Mouse (Mus musculus) spleen, adult 2 months (tissue): ENCODE results near the gene Akr1c6. TPM values are rescaled to one million over a fixed set of nuclear protein-coding genes. Genes with fewer than 3 reads are reported as not detected.

ENCODE experiments used
- DNase-seq, 2 experiments: peaks; one replicate each; pipeline versions ENCODE4 v3.0.0 to v3.0.0-alpha.2; 2012 to 2021; ENCODE audit warnings: low spot score in 2 of 2, low read depth in 1 of 2
- H3K27ac ChIP-seq: fragments of 200-500 bp; 2 replicates; pipeline ENCODE4 v1.5.1; 2012; ENCODE audit warnings: low read length, inconsistent platforms; ENCODE audit not compliant: insufficient read depth
- H3K27me3 ChIP-seq: fragments of 200-500 bp; 2 replicates; pipeline ENCODE4 v1.6.1; 2012; ENCODE audit warnings: mild to moderate bottlenecking, moderate library complexity, low read length, inconsistent platforms; ENCODE audit not compliant: control insufficient read depth, insufficient read depth
- H3K36me3 ChIP-seq: fragments of 200-500 bp; 2 replicates; pipeline ENCODE4 v1.6.1; 2012; ENCODE audit warnings: mild to moderate bottlenecking, low read length, inconsistent platforms; ENCODE audit not compliant: control insufficient read depth, insufficient read depth
- H3K4me1 ChIP-seq: fragments of 200-500 bp; 2 replicates; pipeline ENCODE4 v1.6.1; 2011; ENCODE audit warnings: inconsistent platforms; ENCODE audit not compliant: control insufficient read depth, insufficient read depth, insufficient read length
- H3K4me3 ChIP-seq: fragments of 200-500 bp; 2 replicates; pipeline ENCODE4 v1.5.1; 2011; ENCODE audit warnings: mild to moderate bottlenecking, inconsistent platforms; ENCODE audit not compliant: insufficient read depth, insufficient read length; ENCODE audit errors: extremely low read depth
- CTCF ChIP-seq: fragments of 200-500 bp; IDR thresholded peaks from 2 replicates; pipeline ENCODE4 v1.5.1; 2011; ENCODE audit warnings: mild to moderate bottlenecking, inconsistent platforms; ENCODE audit not compliant: insufficient read depth, insufficient read length, insufficient replicate concordance; ENCODE audit errors: extremely low read depth
- POLR2A ChIP-seq: fragments of 200-500 bp; IDR thresholded peaks from 2 replicates; pipeline ENCODE4 v1.6.1; 2011; ENCODE audit warnings: low read depth, low read length, inconsistent platforms
- WGBS: fragments of 180-500 bp; shearing (Covaris S2); methylation state at CpG from one replicate; pipeline ENCODE4 v1.1.7; 2018; 5-methylcytosine and 5-hydroxymethylcytosine counted together
- polyA plus RNA-seq: library from polyadenylated mRNA; depleted of rRNA; stranded (reverse); fragments of >200 nt; gene quantifications from 2 replicates; pipeline ENCODE4 v1.2.3, GENCODE M21; 2012; rRNA removed

Akr1c6 gene
- polyA plus RNA-seq, 1 experiment = not detected

GRCm38 (mm10) chr13:4404726-4405125 lies 29.4 kb upstream of the Akr1c6 start:
- DNase-seq = no peak
- Histone ChIP-seq H3K4me1 (no peaks in the 10 kb centered on the region), H3K27me3 (no peaks in the 10 kb centered on the region), H3K4me3 (no peak overlapping the region), H3K36me3 (no peaks in the 10 kb centered on the region), H3K27ac (no peak overlapping the region)
- no peak for TF ChIP-seq POLR2A
- TF ChIP-seq CTCF = no peak

GRCm38 (mm10) chr13:4406771-4407170 lies 27.3 kb upstream of the Akr1c6 start:
- H3K27ac ChIP-seq = no peak overlapping the region
- no peak for DNase-seq
- no peak overlapping the region for H3K4me3 ChIP-seq
- no peaks in the 10 kb centered on the region for H3K4me1 ChIP-seq
- 75% methylated on average over 1 of the region's 1 CpGs for WGBS
- no peak for TF ChIP-seq CTCF
- no peak for TF ChIP-seq POLR2A
- H3K27me3 ChIP-seq = no peaks in the 10 kb centered on the region
- H3K36me3 ChIP-seq = no peaks in the 10 kb centered on the region

GRCm38 (mm10) chr13:4428558-4428957 lies 5.5 kb upstream of the Akr1c6 start:
- no peak for DNase-seq
- Histone ChIP-seq H3K27me3 (no peaks in the 10 kb centered on the region), H3K27ac (no peak overlapping the region), H3K36me3 (no peaks in the 10 kb centered on the region), H3K4me1 (no peaks in the 10 kb centered on the region), H3K4me3 (no peak overlapping the region)
- TF ChIP-seq POLR2A = no peak
- no peak for TF ChIP-seq CTCF
- 84% methylated on average over 2 of the region's 2 CpGs for WGBS

GRCm38 (mm10) chr13:4429034-4429433 lies 5.1 kb upstream of the Akr1c6 start:
- Histone ChIP-seq H3K27me3 (no peaks in the 10 kb centered on the region), H3K27ac (no peak overlapping the region), H3K36me3 (no peaks in the 10 kb centered on the region), H3K4me1 (no peaks in the 10 kb centered on the region), H3K4me3 (no peak overlapping the region)
- WGBS = 78% methylated on average over 2 of the region's 2 CpGs
- DNase-seq = no peak
- no peak for TF ChIP-seq CTCF
- TF ChIP-seq POLR2A = no peak

GRCm38 (mm10) chr13:4431129-4431528 lies 3.0 kb upstream of the Akr1c6 start:
- Histone ChIP-seq H3K27me3 (no peaks in the 10 kb centered on the region), H3K4me3 (no peak overlapping the region), H3K4me1 (no peaks in the 10 kb centered on the region), H3K36me3 (no peaks in the 10 kb centered on the region), H3K27ac (no peak overlapping the region)
- TF ChIP-seq POLR2A (no peak), CTCF (no peak)
- DNase-seq = no peak
- WGBS = 70% methylated on average over 1 of the region's 1 CpGs

- H3K4me3 ChIP-seq = no peak overlapping the region
- H3K36me3 ChIP-seq = no peaks in the 10 kb centered on the region
- WGBS = 90% methylated on average over 2 of the region's 2 CpGs
- H3K4me1 ChIP-seq = no peaks in the 10 kb centered on the region
- DNase-seq = no peak
- H3K27ac ChIP-seq = no peak overlapping the region
- TF ChIP-seq CTCF (no peak), POLR2A (no peak)
- H3K27me3 ChIP-seq = no peaks in the 10 kb centered on the region
Observed at GRCm38 (mm10) chr13:4465641-4466040, 31.5 kb downstream of the Akr1c6 start.

- no peak for DNase-seq
Observed at GRCm38 (mm10) chr13:4467896-4468295, 33.8 kb downstream of the Akr1c6 start.

More at GRCm38 (mm10) chr13:4467896-4468295, 33.8 kb downstream of the Akr1c6 start:
- 67% methylated on average over 1 of the region's 1 CpGs for WGBS
- no peaks in the 10 kb centered on the region for H3K36me3 ChIP-seq
- no peak overlapping the region for H3K27ac ChIP-seq
- H3K27me3 ChIP-seq = no peaks in the 10 kb centered on the region
- TF ChIP-seq POLR2A = no peak
- TF ChIP-seq CTCF = no peak
- H3K4me1 ChIP-seq = no peaks in the 10 kb centered on the region
- H3K4me3 ChIP-seq = no peak overlapping the region

Other genes starting within 250 kb of the Akr1c6 start
- gene Akr1c13, start 243.2 kb upstream of the Akr1c6 start, polyA plus RNA-seq = 1.4 and 1.8 TPM in 2 replicates
- 0.05 and 0.22 TPM in 2 replicates for gene Akr1c19, start 205.6 kb upstream of the Akr1c6 start, polyA plus RNA-seq
- 0.26 and 0.56 TPM in 2 replicates for gene Akr1c12, start 154.9 kb upstream of the Akr1c6 start, polyA plus RNA-seq
- gene Akr1c20, start 89.0 kb downstream of the Akr1c6 start, polyA plus RNA-seq = not detected in 2 replicates
- not detected in 2 replicates for gene Akr1c21, start 139.8 kb downstream of the Akr1c6 start, polyA plus RNA-seq
- gene Akr1e1, start 174.9 kb downstream of the Akr1c6 start, polyA plus RNA-seq = 0.20 and 0.40 TPM in 2 replicates